In genomic region chr13:45569932-45570331, GRCm38 (mm10) we compare ENCODE assay signal across 12 mouse cellular contexts.
A peak's percentile ranks its signal among the peaks of the same experiment; 100 is the strongest.
DNase-seq lines count a peak whose midpoint lies in the region; ATAC-seq lines count a peak whose summit lies in the region.
"Had no signal": no experiment of that assay in that cellular context is flagged by ENCODE, and none has a peak within 500 bp of the region (broad histone marks: within the 10 kb centered on the region; RNA-seq: fewer than 3 reads in every experiment).

No protein-coding gene starts in this region.

- no peak overlapping the region for H3K4me3 ChIP-seq in hindbrain, embryonic 13.5 days
- H3K4me3 ChIP-seq: lung, embryonic 15.5 days; neural tube, embryonic 13.5 days had no signal

- peaks cover 25% of the 10 kb centered on the region for H3K36me3 ChIP-seq in hindbrain, embryonic 13.5 days

- no peaks in the 10 kb centered on the region for H3K9me3 ChIP-seq in hindbrain, embryonic 13.5 days
- H3K9me3 ChIP-seq: lung, embryonic 15.5 days; neural tube, embryonic 13.5 days had no signal

- 82% methylated on average over 7 of the region's 7 CpGs for WGBS in hindbrain, embryonic 13.5 days

- H3K4me2 ChIP-seq in hindbrain, embryonic 13.5 days: no peak overlapping the region
- H3K4me2 ChIP-seq: liver, embryonic 11.5 days; lung, embryonic 15.5 days; neural tube, embryonic 13.5 days had no signal

- intact Hi-C loops in left cerebral cortex, postnatal 25 days (cut with DNase I): loop anchor here (2.0 to 5.0 kb wide), 2 partner anchors 31 to 67 kb away; no protein-coding TSS in a partner anchor

- H3K27me3 ChIP-seq in hindbrain, embryonic 13.5 days: no peaks in the 10 kb centered on the region
- H3K27me3 ChIP-seq: lung, embryonic 15.5 days; neural tube, embryonic 13.5 days had no signal

- peak; percentile 39 to 80 for DNase-seq in left cerebral cortex, postnatal 25 days (ENCODE audit: low spot score in 2 of 2)
- DNase-seq in left cerebral cortex, adult 11 months (ENCODE audit: low spot score): no peak
- peak; percentile 84 for DNase-seq in NIH3T3 (ENCODE audit: low read depth)
- DNase-seq in cerebellum, adult 18-20 months: peak; percentile 60 to 78
- peak; percentile 86 for DNase-seq in fibroblast of lung, adult 2 months (ENCODE audit: low read depth)
- DNase-seq: adrenal gland, adult 8-10 months; kidney, postnatal 36 days had no signal

- no peak overlapping the region for H3K27ac ChIP-seq in hindbrain, embryonic 13.5 days
- H3K27ac ChIP-seq: lung, embryonic 15.5 days; neural tube, embryonic 13.5 days had no signal

- H3K9ac ChIP-seq in hindbrain, embryonic 13.5 days: no peak overlapping the region
- H3K9ac ChIP-seq: lung, embryonic 15.5 days; neural tube, embryonic 13.5 days had no signal

- no peak for ATAC-seq in hindbrain, embryonic 13.5 days (ENCODE audit: low FRiP score)
- ATAC-seq in activated CD4-positive, CD25-positive, alpha-beta regulatory T cell, adult 4 months: no peak

- H3K4me1 ChIP-seq in hindbrain, embryonic 13.5 days (replicated peaks): peaks cover 28% of the 10 kb centered on the region
